Mouse (Mus musculus): ENCODE results near the gene Aqp1.

DNA sequence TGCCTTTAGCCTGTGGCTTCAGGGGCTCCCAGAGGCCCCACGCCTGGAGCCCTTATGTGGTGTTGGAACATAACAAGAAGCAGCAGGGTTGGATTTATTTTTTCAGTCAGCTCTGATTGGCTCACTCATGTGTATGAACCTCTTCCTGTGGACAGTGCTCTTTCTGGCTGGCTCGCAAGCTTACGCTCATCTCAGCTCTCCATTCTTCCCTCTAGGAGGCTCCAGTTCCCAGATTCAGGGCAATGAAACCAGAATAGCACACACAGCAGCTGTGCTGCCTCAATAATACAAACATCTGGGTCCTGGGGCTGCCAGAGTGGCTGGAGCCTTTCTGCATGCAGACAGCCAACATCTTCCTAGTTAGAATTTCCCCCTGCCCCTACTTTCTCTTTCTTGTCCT is 59.9 kb downstream of the Aqp1 start:
- TF ChIP-seq CTCF (conservative IDR thresholded peaks at IDR 0.05 in 1 of 2, IDR thresholded peaks at IDR 0.05 in 1 of 2; ENCODE audit: low read depth in 2 of 2, low read length in 2 of 2) = no peak
- TF ChIP-seq CHD1 (IDR thresholded peaks at IDR 0.05; ENCODE audit: low read depth, low read length) = no peak

Data from CH12.LX (cell line).